Mouse (Mus musculus): ENCODE measurements around the gene Gnpat.

The Gnpat gene

GRCm38 (mm10) chr8:124862321-124863162 is at the start of gene Gnpat, which contains the start of gene 2810004N23Rik:
TSS of gene Gnpat (plus strand) at chr8:124863033.
TSS of gene 2810004N23Rik (minus strand) at chr8:124863120.
- peak; percentile 97 for DNase-seq (ENCODE audit: low spot score)

GRCm38 (mm10) chr8:124813326-124813725 is 49.5 kb upstream of the Gnpat start:
- DNase-seq (ENCODE audit: low spot score) = no peak

GRCm38 (mm10) chr8:124815870-124816269 is 47.0 kb upstream of the Gnpat start:
- no peak for DNase-seq (ENCODE audit: low spot score)

GRCm38 (mm10) chr8:124816866-124817265 is 46.0 kb upstream of the Gnpat start:
- DNase-seq (ENCODE audit: low spot score) = no peak

GRCm38 (mm10) chr8:124817361-124817760 is 45.5 kb upstream of the Gnpat start:
- DNase-seq (ENCODE audit: low spot score) = no peak

- DNase-seq (ENCODE audit: low spot score) = no peak
These were observed 43.2 kb upstream of the Gnpat start for GRCm38 (mm10) chr8:124819612-124820115.

- no peak for DNase-seq (ENCODE audit: low spot score)
These were observed 42.7 kb upstream of the Gnpat start for GRCm38 (mm10) chr8:124820125-124820524.

- no peak for DNase-seq (ENCODE audit: low spot score)
These were observed 39.3 kb upstream of the Gnpat start for GRCm38 (mm10) chr8:124823497-124823896.

- DNase-seq (ENCODE audit: low spot score) = no peak
These were observed 36.2 kb upstream of the Gnpat start for GRCm38 (mm10) chr8:124826658-124827057.

GRCm38 (mm10) chr8:124827387-124827786 is 35.4 kb upstream of the Gnpat start:
- peak; percentile 26 for DNase-seq (ENCODE audit: low spot score)

- no peak for DNase-seq (ENCODE audit: low spot score)
These were observed 34.1 kb upstream of the Gnpat start for GRCm38 (mm10) chr8:124828561-124829240.

- no peak for DNase-seq (ENCODE audit: low spot score)
These were observed 32.8 kb upstream of the Gnpat start for GRCm38 (mm10) chr8:124830050-124830449.

- DNase-seq (ENCODE audit: low spot score) = no peak
These were observed 31.3 kb upstream of the Gnpat start for GRCm38 (mm10) chr8:124831531-124831930.

- no peak for DNase-seq (ENCODE audit: low spot score)
These were observed 30.9 kb upstream of the Gnpat start for GRCm38 (mm10) chr8:124831941-124832340.

GRCm38 (mm10) chr8:124833430-124834205 is 29.2 kb upstream of the Gnpat start:
- no peak for DNase-seq (ENCODE audit: low spot score)

- no peak for DNase-seq (ENCODE audit: low spot score)
These were observed 27.0 kb upstream of the Gnpat start for GRCm38 (mm10) chr8:124835848-124836247.

GRCm38 (mm10) chr8:124836273-124836672 is 26.6 kb upstream of the Gnpat start:
- DNase-seq (ENCODE audit: low spot score) = no peak

GRCm38 (mm10) chr8:124836907-124837306 is 25.9 kb upstream of the Gnpat start:
- no peak for DNase-seq (ENCODE audit: low spot score)

- no peak for DNase-seq (ENCODE audit: low spot score)
These were observed 24.9 kb upstream of the Gnpat start for GRCm38 (mm10) chr8:124837956-124838355.

- no peak for DNase-seq (ENCODE audit: low spot score)
These were observed 23.5 kb upstream of the Gnpat start for GRCm38 (mm10) chr8:124839371-124839770.

- DNase-seq (ENCODE audit: low spot score) = no peak
These were observed 21.9 kb upstream of the Gnpat start for GRCm38 (mm10) chr8:124840900-124841299.

- no peak for DNase-seq (ENCODE audit: low spot score)
These were observed 21.1 kb upstream of the Gnpat start for GRCm38 (mm10) chr8:124841775-124842174.
